Mouse (Mus musculus) adrenal gland, postnatal 10 days (tissue): Measurements from ENCODE around the gene Itpr2. TPM values are rescaled to one million over a fixed set of nuclear protein-coding genes. Genes with fewer than 3 reads are reported as not detected.

ENCODE experiments used
- DNase-seq: peaks from one replicate; pipeline ENCODE4 v3.0.0; 2021; ENCODE audit warnings: mixed read lengths
- total RNA-seq, 2 experiments: library from RNA; stranded (reverse); gene quantifications; 2 replicates each; pipeline ENCODE4 v1.2.3; 2021

The Itpr2 gene
- total RNA-seq, 2 experiments from 2014 or later, result 71.8 to 105 TPM

- no peak for DNase-seq
Observed at GRCm38 (mm10) chr6:146156536-146156935, 345.5 kb downstream of the Itpr2 start.

- DNase-seq, result no peak
Observed at GRCm38 (mm10) chr6:146155156-146155734, 346.8 kb downstream of the Itpr2 start.

- DNase-seq, result no peak
Observed at GRCm38 (mm10) chr6:146152843-146153242, 349.2 kb downstream of the Itpr2 start.

- DNase-seq, result peak; percentile 38
Observed at GRCm38 (mm10) chr6:146140966-146141585, 360.9 kb downstream of the Itpr2 start.

GRCm38 (mm10) chr6:146140171-146140570, 361.9 kb downstream of the Itpr2 start:
- DNase-seq, result no peak

GRCm38 (mm10) chr6:146136646-146137045, 365.4 kb downstream of the Itpr2 start:
- DNase-seq, result no peak

GRCm38 (mm10) chr6:146136244-146136643, 365.8 kb downstream of the Itpr2 start:
- no peak for DNase-seq

- DNase-seq, result no peak
Observed at GRCm38 (mm10) chr6:146135291-146135690, 366.7 kb downstream of the Itpr2 start.

- DNase-seq, result no peak
Observed at GRCm38 (mm10) chr6:146133921-146134320, 368.1 kb downstream of the Itpr2 start.

- no peak for DNase-seq
Observed at GRCm38 (mm10) chr6:146129066-146129465, 373.0 kb downstream of the Itpr2 start.

GRCm38 (mm10) chr6:146126823-146127681, 375.0 kb downstream of the Itpr2 start:
- no peak for DNase-seq

- DNase-seq, result no peak
Observed at GRCm38 (mm10) chr6:146125621-146126020, 376.4 kb downstream of the Itpr2 start.

GRCm38 (mm10) chr6:146124479-146124878, 377.5 kb downstream of the Itpr2 start:
- no peak for DNase-seq

- no peak for DNase-seq
Observed at GRCm38 (mm10) chr6:146123656-146124055, 378.4 kb downstream of the Itpr2 start.

GRCm38 (mm10) chr6:146120172-146120571, 381.9 kb downstream of the Itpr2 start:
- no peak for DNase-seq

GRCm38 (mm10) chr6:146114731-146115302, 387.2 kb downstream of the Itpr2 start:
- no peak for DNase-seq

GRCm38 (mm10) chr6:146114071-146114470, 388.0 kb downstream of the Itpr2 start:
- no peak for DNase-seq

GRCm38 (mm10) chr6:146113085-146113484, 388.9 kb downstream of the Itpr2 start:
- DNase-seq, result no peak

GRCm38 (mm10) chr6:146112211-146112610, 389.8 kb downstream of the Itpr2 start:
- DNase-seq, result no peak

GRCm38 (mm10) chr6:146111781-146112180, 390.2 kb downstream of the Itpr2 start:
- DNase-seq, result no peak

- DNase-seq, result no peak
Observed at GRCm38 (mm10) chr6:146110832-146111741, 390.9 kb downstream of the Itpr2 start.

- no peak for DNase-seq
Observed at GRCm38 (mm10) chr6:146110425-146110824, 391.6 kb downstream of the Itpr2 start.
